Mouse (Mus musculus): Measurements from ENCODE around the gene Nog. TPM values are rescaled to one million over a fixed set of nuclear protein-coding genes. Genes with fewer than 3 reads are reported as not detected.

Nog gene
- polyA plus RNA-seq, 1 experiment = 8.8 TPM

DNA sequence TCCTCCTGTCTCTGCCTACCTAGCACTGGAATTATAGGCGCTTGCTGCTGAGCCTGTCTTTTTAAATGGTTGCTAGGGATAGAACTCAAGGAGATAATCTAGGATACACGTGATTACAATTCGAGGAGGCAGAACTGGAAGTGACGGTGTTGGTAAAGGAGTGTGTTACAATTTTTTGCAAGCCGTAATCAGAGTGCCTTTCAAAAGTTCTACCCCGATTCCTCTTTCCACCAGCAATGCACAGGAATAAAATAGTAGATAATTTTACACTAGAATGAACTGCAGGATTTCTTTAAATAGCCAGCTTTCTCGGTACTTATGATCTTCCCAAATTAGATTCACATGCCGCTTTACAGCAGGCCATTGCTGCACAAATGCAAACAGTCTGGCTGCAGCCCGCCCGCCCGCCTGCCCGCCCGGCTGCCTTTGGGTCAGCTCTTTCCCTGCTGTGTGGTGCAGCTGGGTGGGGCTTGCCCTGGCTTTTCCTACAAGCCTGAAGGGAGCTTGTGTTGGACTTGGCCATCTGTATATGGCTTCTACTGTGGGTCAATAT lies 32.2 kb downstream of the Nog start:
- TF ChIP-seq POLR2A (IDR thresholded peaks at IDR 0.05; ENCODE audit: extremely low read depth, insufficient read depth, low read length) (no peak), CTCF (IDR thresholded peaks at IDR 0.05; ENCODE audit: extremely low read depth, insufficient read depth, low read length) (no peak)
- H3K4me1 ChIP-seq (ENCODE audit: control insufficient read depth, insufficient read depth, low read length) = no peaks in the 10 kb centered on the region
- H3K27ac ChIP-seq (ENCODE audit: insufficient read depth, low read length) = no peak overlapping the region
- no peak overlapping the region for H3K4me3 ChIP-seq (ENCODE audit: insufficient read depth, low read length)

DNA sequence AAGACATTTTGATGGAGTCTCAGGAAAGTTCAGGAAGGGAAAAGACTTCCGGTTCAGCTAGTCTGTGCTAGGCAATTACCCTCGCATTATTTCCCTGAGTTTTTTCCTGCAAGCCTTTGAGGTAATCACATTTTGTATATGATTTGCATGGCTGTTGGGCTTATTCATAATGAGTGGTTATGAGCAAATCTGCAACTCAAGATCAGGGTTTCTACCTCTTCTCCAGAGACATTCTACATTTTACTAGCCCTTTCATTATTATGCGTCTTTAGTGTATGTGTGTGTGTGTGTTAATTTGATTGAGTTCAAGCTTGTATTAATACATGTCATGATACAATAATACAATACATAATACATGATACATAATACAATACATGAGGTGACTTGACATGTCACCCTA lies 34.6 kb downstream of the Nog start:
- H3K4me1 ChIP-seq (ENCODE audit: control insufficient read depth, insufficient read depth, low read length) = no peaks in the 10 kb centered on the region
- no peak overlapping the region for H3K4me3 ChIP-seq (ENCODE audit: insufficient read depth, low read length)
- TF ChIP-seq POLR2A (IDR thresholded peaks at IDR 0.05; ENCODE audit: extremely low read depth, insufficient read depth, low read length) (no peak), CTCF (IDR thresholded peaks at IDR 0.05; ENCODE audit: extremely low read depth, insufficient read depth, low read length) (no peak)

DNA sequence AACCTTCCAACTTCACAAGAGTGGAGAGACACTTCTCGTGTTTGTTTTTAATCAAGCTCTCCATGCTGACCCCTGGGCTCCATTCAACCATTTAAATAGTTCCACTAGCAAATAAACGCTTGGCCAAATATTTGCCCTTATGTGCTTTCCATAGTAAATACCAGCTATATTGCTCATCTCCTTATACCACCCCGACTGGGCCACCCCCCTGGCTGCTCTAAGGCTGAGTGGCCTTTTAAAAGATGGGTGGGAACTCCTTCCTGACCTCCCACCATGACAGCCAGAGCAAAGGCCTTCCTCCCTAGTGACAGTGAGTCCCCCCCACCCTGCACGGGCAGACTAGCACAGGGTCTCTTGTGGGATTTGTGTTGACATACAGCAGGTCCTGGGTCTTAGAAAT lies 37.1 kb downstream of the Nog start:
- H3K4me3 ChIP-seq (ENCODE audit: insufficient read depth, low read length) = no peak overlapping the region
- no peak for TF ChIP-seq CTCF (IDR thresholded peaks at IDR 0.05; ENCODE audit: extremely low read depth, insufficient read depth, low read length)
- no peak for TF ChIP-seq POLR2A (IDR thresholded peaks at IDR 0.05; ENCODE audit: extremely low read depth, insufficient read depth, low read length)
- H3K4me1 ChIP-seq (ENCODE audit: control insufficient read depth, insufficient read depth, low read length) = no peaks in the 10 kb centered on the region
- no peak overlapping the region for H3K27ac ChIP-seq (ENCODE audit: insufficient read depth, low read length)

More for the DNA sequence above, 34.6 kb downstream of the Nog start:
- no peak overlapping the region for H3K27ac ChIP-seq (ENCODE audit: insufficient read depth, low read length)

DNA sequence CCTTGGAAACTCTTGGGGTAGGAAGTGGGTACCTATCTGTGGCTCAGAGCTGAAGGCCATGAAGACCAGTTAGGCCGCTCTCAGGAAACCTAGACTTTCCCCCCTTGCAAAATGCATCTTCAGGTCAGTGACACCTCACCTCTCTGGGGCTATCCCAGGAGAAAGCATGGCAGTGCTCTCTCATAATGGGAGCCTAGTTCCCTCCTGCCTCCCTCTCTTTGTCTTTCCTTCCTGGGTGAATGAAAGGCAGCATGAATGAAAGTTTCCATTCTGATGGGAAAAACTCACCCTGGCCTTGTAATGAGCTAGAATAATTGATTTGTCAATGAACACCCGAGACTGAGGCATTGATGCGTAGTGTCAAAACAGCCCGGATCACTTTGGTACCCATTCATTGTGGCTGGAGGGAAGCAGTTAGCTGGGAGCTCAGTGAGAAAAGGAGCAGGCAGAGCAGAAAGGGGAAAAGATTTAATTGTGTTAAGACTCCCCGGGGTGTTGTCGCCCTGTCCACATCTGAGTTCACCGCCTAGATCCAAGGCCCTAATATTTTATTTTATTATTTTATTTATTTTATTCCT lies 42.7 kb downstream of the Nog start:
- H3K4me1 ChIP-seq (ENCODE audit: control insufficient read depth, insufficient read depth, low read length) = no peaks in the 10 kb centered on the region
- TF ChIP-seq POLR2A (IDR thresholded peaks at IDR 0.05; ENCODE audit: extremely low read depth, insufficient read depth, low read length) (no peak), CTCF (IDR thresholded peaks at IDR 0.05; ENCODE audit: extremely low read depth, insufficient read depth, low read length) (no peak)

DNA sequence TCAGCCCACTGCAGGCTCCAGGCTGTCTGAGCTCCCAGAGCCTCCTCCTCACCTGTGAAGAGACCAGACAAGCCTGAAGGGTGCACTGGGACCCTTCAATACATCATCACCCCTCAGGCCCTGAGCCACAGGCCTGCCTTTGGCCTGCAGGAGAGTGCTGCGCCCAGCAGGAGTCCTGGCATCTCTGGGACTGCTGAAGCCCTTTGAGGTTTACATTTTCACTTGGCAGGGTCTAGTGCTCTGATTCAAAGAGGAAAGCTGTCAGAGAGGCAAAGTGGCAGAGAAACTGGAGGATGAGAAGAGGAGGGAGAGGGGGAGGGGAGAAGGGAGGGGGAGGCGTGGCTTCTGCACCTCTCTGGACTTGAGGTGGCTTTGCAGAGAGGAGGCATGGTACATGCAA lies 44.2 kb downstream of the Nog start:
- Histone ChIP-seq H3K27ac (ENCODE audit: insufficient read depth, low read length) (no peak overlapping the region), H3K4me3 (ENCODE audit: insufficient read depth, low read length) (no peak overlapping the region), H3K4me1 (ENCODE audit: control insufficient read depth, insufficient read depth, low read length) (no peaks in the 10 kb centered on the region)
- no peak for TF ChIP-seq CTCF (IDR thresholded peaks at IDR 0.05; ENCODE audit: extremely low read depth, insufficient read depth, low read length)
- TF ChIP-seq POLR2A (IDR thresholded peaks at IDR 0.05; ENCODE audit: extremely low read depth, insufficient read depth, low read length) = no peak

More for the DNA sequence above, 42.7 kb downstream of the Nog start:
- H3K27ac ChIP-seq (ENCODE audit: insufficient read depth, low read length) = no peak overlapping the region
- no peak overlapping the region for H3K4me3 ChIP-seq (ENCODE audit: insufficient read depth, low read length)

DNA sequence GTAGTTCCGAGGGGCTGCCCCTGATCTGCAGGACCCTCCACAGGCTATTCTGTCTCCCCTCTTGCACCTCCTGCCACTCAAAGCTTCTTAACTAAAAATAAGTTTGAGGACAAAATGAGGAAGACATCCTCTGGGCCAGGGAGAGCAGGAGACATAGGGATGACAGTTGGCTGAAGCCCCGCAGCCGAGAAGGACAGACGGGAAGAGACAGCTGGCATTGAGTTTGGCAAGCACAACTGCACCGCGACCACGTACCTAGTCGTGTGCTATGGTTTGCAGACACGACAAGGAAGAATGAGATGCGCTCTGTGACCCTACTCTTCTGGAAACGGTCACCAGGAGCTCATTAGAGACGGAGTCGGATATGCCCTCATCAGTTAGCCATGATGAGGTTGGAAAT lies 48.2 kb downstream of the Nog start:
- no peak overlapping the region for H3K27ac ChIP-seq (ENCODE audit: insufficient read depth, low read length)
- no peak overlapping the region for H3K4me3 ChIP-seq (ENCODE audit: insufficient read depth, low read length)
- TF ChIP-seq CTCF (IDR thresholded peaks at IDR 0.05; ENCODE audit: extremely low read depth, insufficient read depth, low read length) (no peak), POLR2A (IDR thresholded peaks at IDR 0.05; ENCODE audit: extremely low read depth, insufficient read depth, low read length) (no peak)
- no peaks in the 10 kb centered on the region for H3K4me1 ChIP-seq (ENCODE audit: control insufficient read depth, insufficient read depth, low read length)

Other genes with a start within 250 kb of the Nog start
- 35.3 and 36.2 TPM in 2 replicates for gene Dgke, start 235.5 kb downstream of the Nog start, polyA plus RNA-seq (2012; rRNA removed)
- 0.23 and 0.45 TPM in 2 replicates for gene Gm525, start 228.5 kb downstream of the Nog start, polyA plus RNA-seq (2012; rRNA removed)